Mouse (Mus musculus): ENCODE measurements at regions not wholly inside any gene's neighbourhood (a gene's known extent, or its start where the extent isn't known, plus 50 kb on each side); places are given as distances from the start of the nearest gene placed in this dataset.
A peak's percentile ranks its signal among the peaks of the same experiment; 100 is the strongest.
"Not testable (repeated sequence)": the region's sequence is repeated elsewhere in the genome, so short reads cannot be mapped to it uniquely, and the experiment has no call there.

GRCm38 (mm10) chr8:112427721-112428389 lies 142.0 kb upstream of the Cntnap4 start:
- DNase-seq (ENCODE audit: low spot score in 2 of 2) = no peak

- DNase-seq (ENCODE audit: low spot score in 2 of 2) = no peak
Observed at GRCm38 (mm10) chr8:112411968-112412367, 157.9 kb upstream of the Cntnap4 start.

GRCm38 (mm10) chr8:112411213-112411612 lies 158.6 kb upstream of the Cntnap4 start:
- peak in 1 of 2 experiments; percentile 46 for DNase-seq (ENCODE audit: low spot score in 2 of 2)

GRCm38 (mm10) chr8:112408211-112408735 lies 161.6 kb upstream of the Cntnap4 start:
- DNase-seq (ENCODE audit: low spot score in 2 of 2) = no peak

GRCm38 (mm10) chr8:112404087-112404486 lies 165.8 kb upstream of the Cntnap4 start:
- no peak for DNase-seq (ENCODE audit: low spot score in 2 of 2)

GRCm38 (mm10) chr8:112397438-112397837 lies 172.4 kb upstream of the Cntnap4 start:
- no peak for DNase-seq (ENCODE audit: low spot score in 2 of 2)

GRCm38 (mm10) chr8:112390108-112390507 lies 179.7 kb upstream of the Cntnap4 start:
- DNase-seq (ENCODE audit: low spot score in 2 of 2) = no peak

GRCm38 (mm10) chr8:112348323-112348722 lies 221.5 kb upstream of the Cntnap4 start:
- peak in 1 of 2 experiments; percentile 16 for DNase-seq (ENCODE audit: low spot score in 2 of 2)

GRCm38 (mm10) chr8:112333171-112333570 lies 236.7 kb upstream of the Cntnap4 start:
- no peak for DNase-seq (ENCODE audit: low spot score in 2 of 2)

- DNase-seq (ENCODE audit: low spot score in 2 of 2) = no peak
Observed at GRCm38 (mm10) chr8:112332021-112332420, 237.8 kb upstream of the Cntnap4 start.

GRCm38 (mm10) chr8:112309816-112310215 lies 260.0 kb upstream of the Cntnap4 start:
- no peak for DNase-seq (ENCODE audit: low spot score in 2 of 2)

- DNase-seq (ENCODE audit: low spot score in 2 of 2) = no peak
Observed at GRCm38 (mm10) chr8:112308354-112308753, 261.5 kb upstream of the Cntnap4 start.

GRCm38 (mm10) chr8:112297021-112297420 lies 272.8 kb upstream of the Cntnap4 start:
- DNase-seq (ENCODE audit: low spot score in 2 of 2) = no peak

- no peak for DNase-seq (ENCODE audit: low spot score in 2 of 2)
Observed at GRCm38 (mm10) chr8:112283316-112283715, 268.5 kb upstream of the Gm6793 start.

- DNase-seq (ENCODE audit: low spot score in 2 of 2) = no peak
Observed at GRCm38 (mm10) chr8:112269598-112269997, 254.8 kb upstream of the Gm6793 start.

- no peak for DNase-seq (ENCODE audit: low spot score in 2 of 2)
Observed at GRCm38 (mm10) chr8:112269214-112269566, 254.4 kb upstream of the Gm6793 start.

- peak in 1 of 2 experiments; percentile 10 for DNase-seq (ENCODE audit: low spot score in 2 of 2)
Observed at GRCm38 (mm10) chr8:112268544-112269213, 253.8 kb upstream of the Gm6793 start.

GRCm38 (mm10) chr8:112257922-112258475 lies 243.2 kb upstream of the Gm6793 start:
- no peak for DNase-seq (ENCODE audit: low spot score in 2 of 2)

GRCm38 (mm10) chr8:112257311-112257894 lies 242.6 kb upstream of the Gm6793 start:
- peak in 1 of 2 experiments; percentile 7 for DNase-seq (ENCODE audit: low spot score in 2 of 2)

- not testable (repeated sequence) for DNase-seq (ENCODE audit: low spot score in 2 of 2)
Observed at GRCm38 (mm10) chr8:112246629-112247028, 231.8 kb upstream of the Gm6793 start.

GRCm38 (mm10) chr8:112238681-112239080 lies 223.8 kb upstream of the Gm6793 start:
- no peak for DNase-seq (ENCODE audit: low spot score in 2 of 2)

- not testable (repeated sequence) for DNase-seq (ENCODE audit: low spot score in 2 of 2)
Observed at GRCm38 (mm10) chr8:112236751-112237150, 221.9 kb upstream of the Gm6793 start.
